Mouse (Mus musculus) kidney, adult 2 months (tissue): ENCODE data around the gene Erg28.

Experiments
- CTCF ChIP-seq: fragments of 200-500 bp; conservative IDR thresholded peaks from 2 replicates; pipeline ENCODE4 v1.5.1; 2011; ENCODE audit warnings: low read depth, mild to moderate bottlenecking, control low read depth, low read length, moderate library complexity, mixed read lengths; ENCODE audit not compliant: insufficient read depth, insufficient read length
- POLR2A ChIP-seq: fragments of 200-500 bp; IDR thresholded peaks from one replicate; pipeline ENCODE4 v1.6.1; 2011; ENCODE audit warnings: low read depth, low read length, control low read depth

DNA sequence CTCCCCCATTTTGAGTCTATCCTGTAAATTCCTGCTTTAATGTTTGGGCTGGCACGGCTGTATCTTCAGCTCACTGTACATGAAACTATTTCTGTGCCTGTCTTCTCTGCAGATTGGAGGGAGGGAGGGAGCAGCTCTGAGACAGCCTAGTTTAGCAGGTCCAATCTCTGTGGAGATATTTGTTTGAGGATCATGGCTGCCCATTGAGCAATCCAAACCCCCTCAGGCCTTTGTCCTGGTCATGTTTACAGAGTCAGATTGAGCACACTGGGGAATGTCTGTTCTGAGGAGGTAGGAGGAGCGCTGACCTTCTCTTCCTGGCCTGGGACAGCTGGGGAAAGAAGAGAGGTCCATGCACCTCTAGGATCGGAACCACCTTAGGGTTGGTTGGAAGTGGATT lies 58.1 kb downstream of the Erg28 start:
- TF ChIP-seq CTCF (no peak), POLR2A (no peak)
